Mouse (Mus musculus): Measurements from ENCODE around the gene Dph1. TPM values are rescaled to one million over a fixed set of nuclear protein-coding genes. Genes with fewer than 3 reads are reported as not detected.

The Dph1 gene
- polyA plus RNA-seq, 1 experiment from 2014 or later = 23.7 TPM

- ATAC-seq (ENCODE audit: insufficient number of reproducible peaks, insufficient read depth, low FRiP score, low read depth) = no peak
- 66% methylated on average over 2 of the region's 2 CpGs for WGBS
- no peak overlapping the region for H3K27ac ChIP-seq (replicated peaks in 1 of 2; ENCODE audit: control insufficient read depth in 1 of 2, insufficient read depth in 1 of 2, low read depth in 2 of 2, low read length in 2 of 2)
These were observed 33.1 kb downstream of the Dph1 start for GRCm38 (mm10) chr11:75157901-75158300.

GRCm38 (mm10) chr11:75157037-75157436 is 34.0 kb downstream of the Dph1 start:
- Histone ChIP-seq H3K4me2 (ENCODE audit: low read length) (no peak overlapping the region), H3K4me1 (ENCODE audit: control insufficient read depth in 2 of 2, insufficient read depth in 2 of 2, low read length in 2 of 2) (peaks cover 23 to 32% of the 10 kb centered on the region in 2 experiments), H3K36me3 (ENCODE audit: control insufficient read depth, insufficient read depth, low read length) (peaks cover 41% of the 10 kb centered on the region), H3K4me3 (ENCODE audit: control insufficient read depth in 1 of 2, insufficient read depth in 1 of 2, low read depth in 1 of 2, low read length in 2 of 2) (no peak overlapping the region), H3K27ac (replicated peaks in 1 of 2; ENCODE audit: control insufficient read depth in 1 of 2, insufficient read depth in 1 of 2, low read depth in 2 of 2, low read length in 2 of 2) (0 out of 4 replicates have a peak overlapping the region, but pooled peaks of 1 of the 2 experiments have one; percentile 5), H3K27me3 (ENCODE audit: control insufficient read depth, insufficient read depth, low read length) (no peaks in the 10 kb centered on the region), H3K9me3 (ENCODE audit: control insufficient read depth, low read length) (no peaks in the 10 kb centered on the region), H3K9ac (ENCODE audit: low read length) (0 out of 2 replicates have a peak overlapping the region, but pooled peaks have one; percentile 17)
- no peak for ATAC-seq (ENCODE audit: insufficient number of reproducible peaks, insufficient read depth, low FRiP score, low read depth)
- 50% methylated on average over 4 of the region's 4 CpGs for WGBS

More at GRCm38 (mm10) chr11:75157901-75158300, 33.1 kb downstream of the Dph1 start:
- Histone ChIP-seq H3K9ac (ENCODE audit: low read length) (no peak overlapping the region), H3K4me2 (ENCODE audit: low read length) (no peak overlapping the region), H3K36me3 (ENCODE audit: control insufficient read depth, insufficient read depth, low read length) (peaks cover 49% of the 10 kb centered on the region), H3K4me3 (ENCODE audit: control insufficient read depth in 1 of 2, insufficient read depth in 1 of 2, low read depth in 1 of 2, low read length in 2 of 2) (no peak overlapping the region), H3K4me1 (ENCODE audit: control insufficient read depth in 2 of 2, insufficient read depth in 2 of 2, low read length in 2 of 2) (peaks cover 22 to 33% of the 10 kb centered on the region in 2 experiments), H3K27me3 (ENCODE audit: control insufficient read depth, insufficient read depth, low read length) (no peaks in the 10 kb centered on the region), H3K9me3 (ENCODE audit: control insufficient read depth, low read length) (no peaks in the 10 kb centered on the region)

GRCm38 (mm10) chr11:75156416-75156815 is 34.6 kb downstream of the Dph1 start:
- 40% methylated on average over 5 of the region's 5 CpGs for WGBS
- Histone ChIP-seq H3K4me3 (ENCODE audit: control insufficient read depth in 1 of 2, insufficient read depth in 1 of 2, low read depth in 1 of 2, low read length in 2 of 2) (no peak overlapping the region), H3K27ac (replicated peaks in 1 of 2; ENCODE audit: control insufficient read depth in 1 of 2, insufficient read depth in 1 of 2, low read depth in 2 of 2, low read length in 2 of 2) (peak overlapping the region in 1 of 2 experiments; percentile 5; a peak in 1 of 4 replicates), H3K9ac (ENCODE audit: low read length) (no peak overlapping the region), H3K4me2 (ENCODE audit: low read length) (no peak overlapping the region), H3K27me3 (ENCODE audit: control insufficient read depth, insufficient read depth, low read length) (no peaks in the 10 kb centered on the region), H3K4me1 (ENCODE audit: control insufficient read depth in 2 of 2, insufficient read depth in 2 of 2, low read length in 2 of 2) (peaks cover 19 to 25% of the 10 kb centered on the region in 2 experiments), H3K36me3 (ENCODE audit: control insufficient read depth, insufficient read depth, low read length) (peaks cover 38% of the 10 kb centered on the region), H3K9me3 (ENCODE audit: control insufficient read depth, low read length) (no peaks in the 10 kb centered on the region)
- no peak for ATAC-seq (ENCODE audit: insufficient number of reproducible peaks, insufficient read depth, low FRiP score, low read depth)

- Histone ChIP-seq H3K9me3 (ENCODE audit: control insufficient read depth, low read length) (no peaks in the 10 kb centered on the region), H3K4me2 (ENCODE audit: low read length) (no peak overlapping the region), H3K9ac (ENCODE audit: low read length) (0 out of 2 replicates have a peak overlapping the region, but pooled peaks have one; percentile 14), H3K4me3 (ENCODE audit: control insufficient read depth in 1 of 2, insufficient read depth in 1 of 2, low read depth in 1 of 2, low read length in 2 of 2) (no peak overlapping the region), H3K27me3 (ENCODE audit: control insufficient read depth, insufficient read depth, low read length) (no peaks in the 10 kb centered on the region), H3K4me1 (ENCODE audit: control insufficient read depth in 2 of 2, insufficient read depth in 2 of 2, low read length in 2 of 2) (peaks cover 17 to 23% of the 10 kb centered on the region in 2 experiments), H3K27ac (replicated peaks in 1 of 2; ENCODE audit: control insufficient read depth in 1 of 2, insufficient read depth in 1 of 2, low read depth in 2 of 2, low read length in 2 of 2) (peak overlapping the region in 1 of 2 experiments; percentile 28; a peak in 1 of 4 replicates), H3K36me3 (ENCODE audit: control insufficient read depth, insufficient read depth, low read length) (peaks cover 36% of the 10 kb centered on the region)
- 49% methylated on average over 6 of the region's 6 CpGs for WGBS
- no peak for ATAC-seq (ENCODE audit: insufficient number of reproducible peaks, insufficient read depth, low FRiP score, low read depth)
These were observed 35.1 kb downstream of the Dph1 start for GRCm38 (mm10) chr11:75155985-75156384.

GRCm38 (mm10) chr11:75154053-75154585 is 36.9 kb downstream of the Dph1 start:
- no peak overlapping the region; a peak in 1 of 4 replicates for H3K27ac ChIP-seq (replicated peaks in 1 of 2; ENCODE audit: control insufficient read depth in 1 of 2, insufficient read depth in 1 of 2, low read depth in 2 of 2, low read length in 2 of 2)
- ATAC-seq (ENCODE audit: insufficient number of reproducible peaks, insufficient read depth, low FRiP score, low read depth) = no peak
- H3K9me3 ChIP-seq (ENCODE audit: control insufficient read depth, low read length) = no peaks in the 10 kb centered on the region
- no peaks in the 10 kb centered on the region for H3K27me3 ChIP-seq (ENCODE audit: control insufficient read depth, insufficient read depth, low read length)
- no peak overlapping the region for H3K9ac ChIP-seq (ENCODE audit: low read length)
- H3K36me3 ChIP-seq (ENCODE audit: control insufficient read depth, insufficient read depth, low read length) = peaks cover 33% of the 10 kb centered on the region
- WGBS = 66% methylated on average over 6 of the region's 6 CpGs
- H3K4me2 ChIP-seq (ENCODE audit: low read length) = no peak overlapping the region
- peaks cover 17 to 19% of the 10 kb centered on the region in 2 experiments for H3K4me1 ChIP-seq (ENCODE audit: control insufficient read depth in 2 of 2, insufficient read depth in 2 of 2, low read length in 2 of 2)
- H3K4me3 ChIP-seq (ENCODE audit: control insufficient read depth in 1 of 2, insufficient read depth in 1 of 2, low read depth in 1 of 2, low read length in 2 of 2) = no peak overlapping the region

- H3K9ac ChIP-seq (ENCODE audit: low read length) = no peak overlapping the region; the same call in 1 of the 2 replicates
- no peaks in the 10 kb centered on the region for H3K27me3 ChIP-seq (ENCODE audit: control insufficient read depth, insufficient read depth, low read length)
- H3K4me2 ChIP-seq (ENCODE audit: low read length) = no peak overlapping the region
- H3K36me3 ChIP-seq (ENCODE audit: control insufficient read depth, insufficient read depth, low read length) = peaks cover 33% of the 10 kb centered on the region
- 54% methylated on average over 18 of the region's 18 CpGs for WGBS
- peaks cover 22 to 29% of the 10 kb centered on the region in 2 experiments for H3K4me1 ChIP-seq (ENCODE audit: control insufficient read depth in 2 of 2, insufficient read depth in 2 of 2, low read length in 2 of 2)
- peak overlapping the region; percentile 11 to 71 for H3K27ac ChIP-seq (replicated peaks in 1 of 2; ENCODE audit: control insufficient read depth in 1 of 2, insufficient read depth in 1 of 2, low read depth in 2 of 2, low read length in 2 of 2)
- no peak overlapping the region for H3K4me3 ChIP-seq (ENCODE audit: control insufficient read depth in 1 of 2, insufficient read depth in 1 of 2, low read depth in 1 of 2, low read length in 2 of 2)
- peak; percentile 53; the same call in 1 of the 2 replicates for ATAC-seq (ENCODE audit: insufficient number of reproducible peaks, insufficient read depth, low FRiP score, low read depth)
- H3K9me3 ChIP-seq (ENCODE audit: control insufficient read depth, low read length) = no peaks in the 10 kb centered on the region
These were observed 38.2 kb downstream of the Dph1 start for GRCm38 (mm10) chr11:75152603-75153557.

GRCm38 (mm10) chr11:75150346-75150745 is 40.7 kb downstream of the Dph1 start:
- H3K4me3 ChIP-seq (ENCODE audit: control insufficient read depth in 1 of 2, insufficient read depth in 1 of 2, low read depth in 1 of 2, low read length in 2 of 2) = no peak overlapping the region
- no peak overlapping the region for H3K4me2 ChIP-seq (ENCODE audit: low read length)
- H3K4me1 ChIP-seq (ENCODE audit: control insufficient read depth in 2 of 2, insufficient read depth in 2 of 2, low read length in 2 of 2) = peaks cover 21 to 29% of the 10 kb centered on the region in 2 experiments
- no peak overlapping the region for H3K27ac ChIP-seq (replicated peaks in 1 of 2; ENCODE audit: control insufficient read depth in 1 of 2, insufficient read depth in 1 of 2, low read depth in 2 of 2, low read length in 2 of 2)
- no peak for ATAC-seq (ENCODE audit: insufficient number of reproducible peaks, insufficient read depth, low FRiP score, low read depth)
- H3K27me3 ChIP-seq (ENCODE audit: control insufficient read depth, insufficient read depth, low read length) = no peaks in the 10 kb centered on the region
- no peaks in the 10 kb centered on the region for H3K9me3 ChIP-seq (ENCODE audit: control insufficient read depth, low read length)
- WGBS = 90% methylated on average over 1 of the region's 1 CpGs
- peaks cover 26% of the 10 kb centered on the region for H3K36me3 ChIP-seq (ENCODE audit: control insufficient read depth, insufficient read depth, low read length)
- H3K9ac ChIP-seq (ENCODE audit: low read length) = no peak overlapping the region
